Mouse (Mus musculus): Measurements from ENCODE around the gene Stx18.

GRCm38 (mm10) chr5:38152201-38153108 lies 113.9 kb downstream of the Stx18 start:
- TF ChIP-seq CTCF (IDR thresholded peaks at IDR 0.05; ENCODE audit: low read depth) (no peak), EP300 (optimal IDR thresholded peaks at IDR 0.05) (no peak)
